Mouse (Mus musculus): Measurements from ENCODE around the gene Itgae.

The Itgae gene

GRCm38 (mm10) chr11:73146026-73146974, 55.9 kb downstream of the Itgae start:
- DNase-seq (ENCODE audit: low spot score), result no peak

- no peak for DNase-seq (ENCODE audit: low spot score)
Measured at GRCm38 (mm10) chr11:73146975-73147365, 56.6 kb downstream of the Itgae start.

DNA sequence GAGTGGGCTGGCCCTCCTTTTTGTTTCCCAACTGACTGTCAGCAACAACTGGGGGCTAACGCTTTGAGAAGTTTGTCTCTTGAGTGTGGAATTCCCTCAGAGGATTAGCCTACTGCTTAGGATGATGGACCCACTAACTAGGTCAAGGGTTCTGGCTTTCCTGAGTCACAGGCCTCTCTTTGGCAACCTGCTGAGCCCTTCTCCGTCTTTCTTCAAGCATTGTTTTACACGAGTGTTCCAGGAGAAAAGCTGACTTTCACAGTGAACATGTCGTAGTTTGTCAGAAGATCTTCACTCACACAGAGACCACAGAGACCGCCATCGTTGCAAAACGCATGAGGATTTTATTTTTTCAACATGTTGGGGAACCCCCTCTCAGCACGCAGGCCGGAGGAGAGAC, 57.8 kb downstream of the Itgae start:
- peak; percentile 13 for DNase-seq (ENCODE audit: low spot score)

GRCm38 (mm10) chr11:73155071-73155470, 64.7 kb downstream of the Itgae start:
- DNase-seq (ENCODE audit: low spot score), result no peak

GRCm38 (mm10) chr11:73159957-73160810, 69.8 kb downstream of the Itgae start, which contains the start of gene P2rx5:
P2rx5 (plus strand) TSS chr11:73160421.
- no peak for DNase-seq (ENCODE audit: low spot score)

DNA sequence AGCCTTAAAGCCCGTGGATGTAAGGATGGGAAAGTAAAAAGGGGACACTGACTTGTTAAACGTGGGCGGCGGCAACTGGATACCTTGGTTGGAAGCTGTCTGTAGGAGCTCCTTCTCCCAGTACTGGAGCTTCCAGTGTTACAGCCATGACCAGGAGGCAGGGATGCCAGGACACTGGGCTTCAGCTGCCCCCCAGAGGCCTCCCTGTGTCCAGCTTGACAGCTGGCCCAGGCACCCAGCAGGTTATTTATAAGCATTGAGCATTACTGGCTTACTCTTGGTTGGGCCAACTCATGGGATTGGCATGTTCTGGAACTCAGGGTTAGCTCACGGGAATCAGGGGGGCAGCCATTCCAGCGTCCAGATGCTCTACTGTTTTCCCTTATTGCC, 70.4 kb downstream of the Itgae start:
- no peak for DNase-seq (ENCODE audit: low spot score)

DNA sequence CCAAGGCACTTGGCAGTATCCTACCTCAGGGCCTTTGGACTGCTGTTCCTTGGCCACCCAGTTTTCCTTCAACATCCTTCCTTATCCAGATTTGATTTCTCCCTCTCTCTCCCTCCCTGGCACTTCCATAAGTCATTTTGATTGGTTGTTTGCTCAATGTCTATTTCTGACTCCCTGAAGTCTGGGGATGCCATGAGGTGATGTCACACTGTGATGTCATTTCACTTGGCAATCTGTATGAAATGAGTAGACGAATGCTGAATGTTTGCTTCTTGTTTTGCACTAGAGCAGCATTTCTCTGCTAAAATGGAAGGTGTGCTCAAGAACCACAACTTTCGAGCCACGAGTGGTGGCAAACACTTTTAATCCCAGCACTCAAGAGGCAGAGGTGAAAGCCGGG, 71.2 kb downstream of the Itgae start:
- no peak for DNase-seq (ENCODE audit: low spot score)

DNA sequence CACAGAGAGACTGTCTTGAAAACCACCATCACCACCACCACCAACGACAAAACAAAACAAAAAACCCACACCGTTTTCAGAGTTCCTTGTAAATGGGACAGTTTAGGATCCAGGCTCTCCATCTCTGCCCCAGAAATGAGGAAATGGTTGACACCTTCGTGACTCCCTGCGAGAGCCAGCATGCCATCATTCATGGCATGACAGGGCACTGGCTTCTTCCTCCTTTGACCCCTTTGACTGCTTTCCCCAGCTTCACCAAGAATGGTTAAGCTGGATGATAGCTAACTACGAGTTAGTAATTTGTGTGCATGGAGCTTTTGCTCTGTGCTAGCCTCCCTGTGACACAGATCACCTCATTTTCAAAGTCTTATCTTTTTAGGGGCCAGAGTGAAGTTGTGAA, 71.9 kb downstream of the Itgae start:
- DNase-seq (ENCODE audit: low spot score), result no peak

- DNase-seq (ENCODE audit: low spot score), result no peak
Measured at GRCm38 (mm10) chr11:73168071-73168470, 77.7 kb downstream of the Itgae start.

DNA sequence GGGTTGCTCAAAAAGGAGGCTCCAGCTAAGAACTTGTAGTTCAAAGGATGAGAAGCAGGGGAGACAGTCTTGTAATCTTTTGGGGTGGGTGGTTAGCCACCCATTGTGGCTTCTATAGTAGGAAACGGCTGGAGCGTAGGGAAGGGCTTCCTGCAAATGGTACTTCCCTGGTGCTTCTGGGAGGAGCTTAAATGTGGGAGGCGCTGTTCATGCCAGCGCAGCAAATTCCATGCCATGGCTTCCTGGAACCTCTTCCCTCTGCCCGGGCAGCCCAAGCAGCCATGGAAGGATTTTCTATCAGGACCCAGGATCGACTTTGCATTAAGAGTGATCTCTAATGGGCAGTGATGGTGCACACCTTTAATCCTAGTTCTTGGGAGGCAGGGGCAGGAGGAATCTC, 78.2 kb downstream of the Itgae start:
- DNase-seq (ENCODE audit: low spot score), result no peak

DNA sequence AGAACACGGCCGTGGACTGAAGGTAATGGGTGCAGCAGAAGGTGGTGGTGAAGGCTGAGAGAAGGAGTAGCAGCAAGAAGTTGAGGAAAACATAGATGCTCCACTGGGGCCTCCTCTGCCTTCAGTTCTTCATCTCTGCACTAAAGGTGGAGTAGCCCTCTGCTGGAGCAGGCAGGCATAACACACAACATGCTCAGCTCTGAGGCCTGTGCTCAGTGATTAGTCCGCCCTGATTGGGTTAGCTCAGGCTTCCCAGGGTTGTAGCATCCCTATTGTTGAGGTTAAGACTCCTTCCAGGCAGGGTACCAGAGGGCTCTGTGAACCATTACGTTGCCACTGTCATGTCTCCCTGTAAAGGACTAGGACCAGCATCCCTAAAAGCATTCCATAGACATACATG, 78.8 kb downstream of the Itgae start:
- peak; percentile 44 for DNase-seq (ENCODE audit: low spot score)

DNA sequence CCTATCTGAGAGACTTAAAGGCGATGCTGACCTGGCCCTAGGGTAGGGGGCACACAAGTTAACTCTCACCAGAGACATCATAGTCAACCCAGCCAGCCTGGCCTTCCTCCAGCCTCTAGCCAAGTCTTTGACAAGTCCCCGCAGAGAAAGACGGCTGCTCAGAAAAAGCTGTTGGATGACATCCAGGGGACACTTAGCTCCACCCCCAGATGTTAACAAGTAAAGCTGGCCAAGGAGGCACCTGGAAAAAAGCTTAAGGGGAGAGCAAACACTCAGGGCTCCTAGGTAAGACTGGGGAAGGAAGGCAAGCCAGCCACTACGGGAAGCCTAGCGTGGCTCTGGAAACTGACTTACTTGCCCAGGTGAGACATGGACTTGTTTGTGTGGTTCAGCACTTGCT, 81.8 kb downstream of the Itgae start:
- no peak for DNase-seq (ENCODE audit: low spot score)

DNA sequence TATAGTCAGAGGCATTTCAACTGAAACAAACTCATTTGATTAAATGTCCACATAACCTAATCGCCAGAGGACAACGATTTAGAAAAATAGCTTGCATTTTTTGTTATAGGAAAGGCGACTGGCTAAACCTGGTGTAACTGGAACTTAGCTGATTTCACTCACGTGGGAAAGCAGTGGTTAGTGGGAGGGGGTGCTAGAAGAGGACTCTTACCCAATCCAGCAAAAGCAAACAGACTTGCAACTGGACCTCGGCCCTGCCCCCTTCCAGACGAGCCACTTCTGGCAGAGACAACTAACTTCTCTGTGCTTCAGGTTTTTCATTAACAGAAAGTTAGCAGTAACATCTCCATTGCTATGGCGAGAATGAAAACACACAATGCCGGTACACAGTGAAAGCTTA, 85.2 kb downstream of the Itgae start:
- no peak for DNase-seq (ENCODE audit: low spot score)

GRCm38 (mm10) chr11:73176186-73176585, 85.8 kb downstream of the Itgae start:
- no peak for DNase-seq (ENCODE audit: low spot score)

GRCm38 (mm10) chr11:73176608-73177508, 86.5 kb downstream of the Itgae start, which contains the start of the genes Emc6 and Tax1bp3:
Emc6 (minus strand) TSS chr11:73177037.
Tax1bp3 (plus strand) TSS chr11:73177083.
- peak; percentile 98 for DNase-seq (ENCODE audit: low spot score)

DNA sequence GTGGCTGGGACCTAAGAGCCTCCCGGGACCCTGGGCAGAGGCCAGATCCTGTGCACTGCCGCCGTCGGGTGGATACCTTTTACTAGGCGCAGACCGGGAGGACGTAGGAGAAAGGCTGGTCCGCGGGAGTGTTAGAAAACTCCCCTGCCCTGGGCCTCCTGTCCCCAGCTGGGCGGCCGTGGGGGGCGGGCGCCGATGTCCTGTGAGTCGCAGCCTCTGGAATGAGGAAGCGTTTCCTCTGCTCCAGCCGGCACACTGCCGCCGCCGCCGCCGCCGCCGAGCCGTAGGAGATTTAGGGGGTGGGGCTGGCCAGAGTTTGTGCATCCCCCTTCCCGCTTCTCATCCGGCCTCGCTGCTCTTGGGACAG, 87.1 kb downstream of the Itgae start:
- no peak for DNase-seq (ENCODE audit: low spot score)

- DNase-seq (ENCODE audit: low spot score), result no peak
Measured at GRCm38 (mm10) chr11:73177895-73178294, 87.5 kb downstream of the Itgae start.

- DNase-seq (ENCODE audit: low spot score), result no peak
Measured at GRCm38 (mm10) chr11:73185872-73186615, 95.7 kb downstream of the Itgae start.

DNA sequence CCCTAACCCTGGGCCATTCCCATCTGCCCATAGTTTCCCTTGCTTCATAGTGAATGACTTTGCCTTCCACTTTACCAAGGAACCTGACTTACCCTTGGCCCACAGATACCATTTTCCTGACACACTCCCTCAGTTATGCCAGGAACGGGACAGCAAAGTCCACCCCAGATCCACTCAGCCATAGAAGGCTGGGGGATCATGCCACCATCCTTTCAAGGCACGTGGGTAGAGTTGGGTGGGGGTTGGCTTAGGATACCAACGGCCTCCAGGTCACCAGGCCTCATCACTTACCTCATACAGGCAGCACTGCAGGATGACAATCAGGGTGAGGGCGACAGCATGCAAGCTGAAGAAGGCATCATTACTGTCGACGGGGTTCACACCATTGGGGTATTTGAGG, 96.8 kb downstream of the Itgae start:
- DNase-seq (ENCODE audit: low spot score), result no peak

DNA sequence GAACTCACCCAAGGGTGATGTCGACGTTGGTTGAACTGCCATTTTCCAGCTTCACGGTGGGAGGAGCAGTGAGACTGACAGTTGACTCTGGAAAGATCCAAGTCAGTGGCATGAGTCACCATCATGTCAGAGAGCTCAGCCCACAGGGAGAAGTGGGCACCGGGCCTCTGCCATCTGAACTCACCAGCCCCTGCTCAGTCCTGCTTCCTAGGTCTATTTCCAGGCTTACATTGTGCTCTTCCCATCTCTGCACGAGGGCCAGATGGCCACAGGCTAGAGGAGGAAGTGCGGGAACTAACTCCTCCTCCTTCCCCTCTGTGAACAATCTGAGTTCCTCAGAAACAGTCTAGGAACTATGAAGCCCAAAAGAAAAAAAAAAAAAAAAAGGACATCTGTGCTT, 102.7 kb downstream of the Itgae start:
- DNase-seq (ENCODE audit: low spot score), result no peak

- DNase-seq (ENCODE audit: low spot score), result no peak
Measured at GRCm38 (mm10) chr11:73194444-73194843, 104.1 kb downstream of the Itgae start.
